Mouse (Mus musculus): ENCODE data around the gene Txndc2. TPM values are rescaled to one million over a fixed set of nuclear protein-coding genes. Genes with fewer than 3 reads are reported as not detected.
"Not testable (repeated sequence)": the region's sequence is repeated elsewhere in the genome, so short reads cannot be mapped to it uniquely, and the experiment has no call there.

Gene Txndc2
- polyA plus RNA-seq, 1 experiment from 2014 or later = 0.15 TPM

- no peak overlapping the region for H3K9ac ChIP-seq (replicated peaks)
- H3K9me3 ChIP-seq = no peaks in the 10 kb centered on the region
- H3K36me3 ChIP-seq = no peaks in the 10 kb centered on the region
- no peak overlapping the region for H3K4me2 ChIP-seq
- H3K27ac ChIP-seq = no peak overlapping the region
- H3K27me3 ChIP-seq = no peaks in the 10 kb centered on the region
- H3K4me1 ChIP-seq (replicated peaks) = no peaks in the 10 kb centered on the region
- H3K4me3 ChIP-seq (replicated peaks) = no peak overlapping the region
- no peak for ATAC-seq (ENCODE audit: insufficient number of reproducible peaks, insufficient read depth, low FRiP score, low TSS enrichment, low read depth)
- 74% methylated on average over 6 of the region's 6 CpGs for WGBS
Observed at GRCm38 (mm10) chr17:65629943-65630342, 12.0 kb downstream of the Txndc2 start.

- H3K9me3 ChIP-seq; H3K27ac ChIP-seq; H3K27me3 ChIP-seq; H3K4me1 ChIP-seq (replicated peaks); H3K4me2 ChIP-seq; H3K4me3 ChIP-seq (replicated peaks); H3K9ac ChIP-seq (replicated peaks); ATAC-seq (ENCODE audit: insufficient number of reproducible peaks, insufficient read depth, low FRiP score, low TSS enrichment, low read depth); H3K36me3 ChIP-seq: not testable (repeated sequence)
- WGBS = 75% methylated on average over 13 of the region's 13 CpGs
Observed at GRCm38 (mm10) chr17:65628823-65629532, 13.0 kb downstream of the Txndc2 start.

- Histone ChIP-seq H3K9ac (replicated peaks) (no peak overlapping the region), H3K4me3 (replicated peaks) (no peak overlapping the region), H3K4me1 (replicated peaks) (no peaks in the 10 kb centered on the region), H3K27ac (no peak overlapping the region), H3K36me3 (no peaks in the 10 kb centered on the region), H3K27me3 (no peaks in the 10 kb centered on the region), H3K4me2 (no peak overlapping the region), H3K9me3 (0 out of 2 replicates have a peak, but pooled peaks cover 4% of the 10 kb centered on the region)
- WGBS = 86% methylated on average over 6 of the region's 6 CpGs
- ATAC-seq (ENCODE audit: insufficient number of reproducible peaks, insufficient read depth, low FRiP score, low TSS enrichment, low read depth) = no peak
Observed at GRCm38 (mm10) chr17:65626301-65626700, 15.7 kb downstream of the Txndc2 start.

GRCm38 (mm10) chr17:65625563-65625962 is 16.4 kb downstream of the Txndc2 start:
- no peak for ATAC-seq (ENCODE audit: insufficient number of reproducible peaks, insufficient read depth, low FRiP score, low TSS enrichment, low read depth)
- 84% methylated on average over 6 of the region's 6 CpGs for WGBS

GRCm38 (mm10) chr17:65623130-65623529 is 18.8 kb downstream of the Txndc2 start:
- Histone ChIP-seq H3K9me3 (0 out of 2 replicates have a peak, but pooled peaks cover 4% of the 10 kb centered on the region), H3K4me1 (replicated peaks) (no peaks in the 10 kb centered on the region), H3K27me3 (no peaks in the 10 kb centered on the region), H3K27ac (no peak overlapping the region), H3K4me2 (no peak overlapping the region), H3K4me3 (replicated peaks) (no peak overlapping the region), H3K36me3 (no peaks in the 10 kb centered on the region), H3K9ac (replicated peaks) (no peak overlapping the region)
- ATAC-seq (ENCODE audit: insufficient number of reproducible peaks, insufficient read depth, low FRiP score, low TSS enrichment, low read depth) = no peak

More at GRCm38 (mm10) chr17:65625563-65625962, 16.4 kb downstream of the Txndc2 start:
- H3K4me1 ChIP-seq (replicated peaks) = no peaks in the 10 kb centered on the region
- H3K9ac ChIP-seq (replicated peaks) = no peak overlapping the region
- H3K36me3 ChIP-seq = no peaks in the 10 kb centered on the region
- H3K4me3 ChIP-seq (replicated peaks) = no peak overlapping the region
- no peaks in the 10 kb centered on the region for H3K27me3 ChIP-seq
- H3K27ac ChIP-seq = no peak overlapping the region
- 0 out of 2 replicates have a peak, but pooled peaks cover 4% of the 10 kb centered on the region for H3K9me3 ChIP-seq
- H3K4me2 ChIP-seq = no peak overlapping the region

- Histone ChIP-seq H3K4me1 (replicated peaks) (0 out of 2 replicates have a peak, but pooled peaks cover 6% of the 10 kb centered on the region), H3K27ac (no peak overlapping the region), H3K9me3 (no peaks in the 10 kb centered on the region), H3K36me3 (no peaks in the 10 kb centered on the region), H3K27me3 (no peaks in the 10 kb centered on the region), H3K9ac (replicated peaks) (no peak overlapping the region), H3K4me3 (replicated peaks) (no peak overlapping the region), H3K4me2 (no peak overlapping the region)
- WGBS = 80% methylated on average over 2 of the region's 2 CpGs
- no peak for ATAC-seq (ENCODE audit: insufficient number of reproducible peaks, insufficient read depth, low FRiP score, low TSS enrichment, low read depth)
Observed at GRCm38 (mm10) chr17:65618431-65618830, 23.5 kb downstream of the Txndc2 start.

- Histone ChIP-seq H3K4me3 (replicated peaks) (no peak overlapping the region), H3K9ac (replicated peaks) (no peak overlapping the region), H3K4me2 (no peak overlapping the region), H3K36me3 (no peaks in the 10 kb centered on the region), H3K9me3 (no peaks in the 10 kb centered on the region), H3K27me3 (no peaks in the 10 kb centered on the region), H3K27ac (no peak overlapping the region), H3K4me1 (replicated peaks) (peaks cover 16% of the 10 kb centered on the region)
- ATAC-seq (ENCODE audit: insufficient number of reproducible peaks, insufficient read depth, low FRiP score, low TSS enrichment, low read depth) = no peak
- 51% methylated on average over 3 of the region's 3 CpGs for WGBS
Observed at GRCm38 (mm10) chr17:65615678-65616077, 26.3 kb downstream of the Txndc2 start.

- H3K4me2 ChIP-seq = peak overlapping the region; percentile 69
- no peaks in the 10 kb centered on the region for H3K36me3 ChIP-seq
- peak overlapping the region; percentile 99 for H3K27ac ChIP-seq
- H3K27me3 ChIP-seq = no peaks in the 10 kb centered on the region
- WGBS = 2% methylated on average over 9 of the region's 9 CpGs
- ATAC-seq (ENCODE audit: insufficient number of reproducible peaks, insufficient read depth, low FRiP score, low TSS enrichment, low read depth) = no peak
- no peaks in the 10 kb centered on the region for H3K9me3 ChIP-seq
- H3K4me3 ChIP-seq (replicated peaks) = peak overlapping the region; percentile 98
- peaks cover 19% of the 10 kb centered on the region for H3K4me1 ChIP-seq (replicated peaks)
- H3K9ac ChIP-seq (replicated peaks) = peak overlapping the region; percentile 97
Observed at GRCm38 (mm10) chr17:65614431-65614830, 27.5 kb downstream of the Txndc2 start.

- Histone ChIP-seq H3K4me1 (replicated peaks) (peaks cover 26% of the 10 kb centered on the region), H3K4me2 (peak within 1 kb of the TSS; percentile 69), H3K27ac (peak within 1 kb of the TSS; percentile 99), H3K4me3 (replicated peaks) (peak within 1 kb of the TSS; percentile 98), H3K9me3 (no peaks in the 10 kb centered on the region), H3K9ac (replicated peaks) (peak within 1 kb of the TSS; percentile 97), H3K27me3 (no peaks in the 10 kb centered on the region), H3K36me3 (no peaks in the 10 kb centered on the region)
- ATAC-seq (ENCODE audit: insufficient number of reproducible peaks, insufficient read depth, low FRiP score, low TSS enrichment, low read depth) = peak; percentile 88
- under 1% methylated on average over 84 of the region's 85 CpGs for WGBS
Observed at GRCm38 (mm10) chr17:65613463-65614412, 28.2 kb downstream of the Txndc2 start, which contains the start of gene Vapa. Gene Vapa (minus strand): TSS chr17:65613555.

- Histone ChIP-seq H3K27ac (peak overlapping the region; percentile 99), H3K36me3 (no peaks in the 10 kb centered on the region), H3K4me1 (replicated peaks) (peaks cover 31% of the 10 kb centered on the region), H3K4me2 (peak overlapping the region; percentile 64; the same call in 1 of the 2 replicates), H3K9ac (replicated peaks) (peak overlapping the region; percentile 97), H3K9me3 (no peaks in the 10 kb centered on the region), H3K4me3 (replicated peaks) (peak overlapping the region; percentile 98), H3K27me3 (no peaks in the 10 kb centered on the region)
- ATAC-seq (ENCODE audit: insufficient number of reproducible peaks, insufficient read depth, low FRiP score, low TSS enrichment, low read depth) = peak; percentile 44; the same call in 1 of the 2 replicates
- WGBS = 0% methylated on average over 36 of the region's 42 CpGs
Observed at GRCm38 (mm10) chr17:65613142-65613462, 28.9 kb downstream of the Txndc2 start.
